Mouse (Mus musculus) midbrain, embryonic 14.5 days (tissue): ENCODE data around the gene E4f1. TPM values are rescaled to one million over a fixed set of nuclear protein-coding genes. Genes with fewer than 3 reads are reported as not detected.

Source experiments
- ATAC-seq: fragments of 200-750 bp; cut with Nextera tagmentation; 2 replicates; pipeline ENCODE4 v1.8.0; 2017; ENCODE audit warnings: moderate number of reproducible peaks, moderate library complexity; ENCODE audit not compliant: low FRiP score, low TSS enrichment
- DNase-seq: peaks from one replicate; pipeline ENCODE4 v3.0.0-alpha.2; 2015
- H3K27ac ChIP-seq: fragments of 300-500 bp; sonication (generic); replicated peaks from 2 replicates; pipeline ENCODE4 v1.5.1; 2014; ENCODE audit warnings: mild to moderate bottlenecking, low read depth, low read length, moderate library complexity
- H3K27me3 ChIP-seq: fragments of 300-500 bp; sonication (generic); 2 replicates; pipeline ENCODE4 v1.6.1; 2014; ENCODE audit warnings: low read length, control low read depth, mixed read lengths; ENCODE audit not compliant: control insufficient read depth, insufficient read depth
- H3K36me3 ChIP-seq: fragments of 300-500 bp; sonication (generic); 2 replicates; pipeline ENCODE4 v1.6.1; 2014; ENCODE audit warnings: low read length, control low read depth; ENCODE audit not compliant: control insufficient read depth, insufficient read depth
- H3K4me1 ChIP-seq: fragments of 300-500 bp; sonication (generic); 2 replicates; pipeline ENCODE4 v1.6.1; 2014; ENCODE audit warnings: mild to moderate bottlenecking, antibody characterized with exemption, low read length, control low read depth; ENCODE audit not compliant: control insufficient read depth, insufficient read depth
- H3K4me2 ChIP-seq: fragments of 300-500 bp; sonication (generic); 2 replicates; pipeline ENCODE4 v1.6.1; 2014; ENCODE audit warnings: mild to moderate bottlenecking, low read length, moderate library complexity
- H3K4me3 ChIP-seq: fragments of 300-500 bp; sonication (generic); replicated peaks from 2 replicates; pipeline ENCODE4 v1.5.1; 2014; ENCODE audit warnings: low read depth, low read length
- H3K9ac ChIP-seq: fragments of 300-500 bp; sonication (generic); replicated peaks from 2 replicates; pipeline ENCODE4 v1.6.1; 2014; ENCODE audit warnings: mild to moderate bottlenecking, low read length, moderate library complexity
- H3K9me3 ChIP-seq: fragments of 300-500 bp; sonication (generic); 2 replicates; pipeline ENCODE4 v1.6.1; 2016; ENCODE audit warnings: low read length, control low read depth, mixed read lengths; ENCODE audit not compliant: control insufficient read depth
- WGBS: fragments of 180-500 bp; shearing (Covaris S2); extraction: QIAGEN DNeasy Blood & Tissue Kit; methylation state at CpG from one replicate; pipeline ENCODE4 v1.1.7; 2014; 5-methylcytosine and 5-hydroxymethylcytosine counted together
- polyA plus RNA-seq: library from polyadenylated mRNA; unstranded; fragments of >200 nt; fragmentation: Nextera tagmentation; extraction: Ambion mirVana; gene quantifications from 2 replicates; pipeline ENCODE4 v1.2.1, GENCODE M21; 2014

E4f1 gene
- polyA plus RNA-seq, 1 experiment from 2014 or later = 22.7 TPM

- 91% methylated on average over 14 of the region's 14 CpGs for WGBS
- Histone ChIP-seq H3K9me3 (no peaks in the 10 kb centered on the region), H3K27me3 (no peaks in the 10 kb centered on the region), H3K27ac (no peak overlapping the region), H3K4me3 (no peak overlapping the region), H3K4me1 (no peaks in the 10 kb centered on the region), H3K36me3 (peaks cover 90% of the 10 kb centered on the region), H3K9ac (no peak overlapping the region), H3K4me2 (no peak overlapping the region)
- DNase-seq = no peak
- ATAC-seq = no peak
These were observed 28.0 kb downstream of the E4f1 start for GRCm38 (mm10) chr17:24442107-24442506.

DNA sequence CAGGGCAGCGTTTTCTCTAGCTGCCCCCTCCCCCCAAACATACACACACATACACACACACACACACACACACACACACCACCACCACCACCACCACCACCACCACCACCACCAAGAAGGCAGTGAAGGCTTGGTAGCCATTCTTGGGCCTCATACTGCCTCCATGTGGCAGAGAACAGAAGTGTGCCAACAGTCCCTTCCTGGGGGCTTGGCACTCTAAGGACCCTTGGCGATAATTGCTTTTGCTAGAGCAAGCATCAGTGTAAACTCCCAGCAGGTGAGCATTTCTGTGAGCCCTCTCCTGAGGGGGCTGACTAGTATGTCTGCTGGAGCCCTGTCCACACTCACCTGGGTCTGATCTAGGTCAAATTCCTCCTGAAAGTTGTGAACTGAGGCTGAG lies 29.0 kb downstream of the E4f1 start:
- 47% methylated on average over 2 of the region's 2 CpGs for WGBS
- DNase-seq (peak; percentile 13), ATAC-seq (no peak)
- Histone ChIP-seq H3K36me3 (peaks cover 83% of the 10 kb centered on the region), H3K4me1 (no peaks in the 10 kb centered on the region), H3K4me2 (no peak overlapping the region), H3K27me3 (no peaks in the 10 kb centered on the region), H3K9me3 (no peaks in the 10 kb centered on the region), H3K27ac (no peak overlapping the region), H3K9ac (no peak overlapping the region), H3K4me3 (no peak overlapping the region)

GRCm38 (mm10) chr17:24440377-24440776 lies 29.7 kb downstream of the E4f1 start:
- H3K4me3 ChIP-seq = no peak overlapping the region
- ATAC-seq (no peak), DNase-seq (no peak)
- H3K9ac ChIP-seq = no peak overlapping the region
- no peaks in the 10 kb centered on the region for H3K4me1 ChIP-seq
- H3K27ac ChIP-seq = no peak overlapping the region
- H3K9me3 ChIP-seq = no peaks in the 10 kb centered on the region
- no peaks in the 10 kb centered on the region for H3K27me3 ChIP-seq
- 92% methylated on average over 8 of the region's 8 CpGs for WGBS
- H3K4me2 ChIP-seq = no peak overlapping the region
- peaks cover 80% of the 10 kb centered on the region for H3K36me3 ChIP-seq

DNA sequence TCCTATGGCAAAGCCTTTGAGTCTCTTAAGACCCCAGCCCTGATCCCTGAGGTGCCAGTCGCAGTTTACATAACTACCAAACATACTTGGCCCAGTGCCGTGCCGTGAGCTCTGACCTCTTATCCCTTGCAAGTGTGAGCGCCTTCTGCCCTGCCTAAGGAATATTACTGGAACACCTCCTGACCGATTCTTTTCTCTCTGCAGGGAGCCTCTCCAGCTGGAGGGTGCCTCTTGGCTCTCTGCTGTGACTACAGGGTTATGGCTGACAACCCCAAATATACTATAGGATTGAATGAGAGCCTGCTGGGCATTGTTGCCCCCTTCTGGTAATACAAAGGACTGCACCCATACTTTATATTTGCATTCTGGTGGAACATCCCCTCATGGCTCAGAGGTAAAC lies 33.1 kb downstream of the E4f1 start:
- Histone ChIP-seq H3K4me3 (no peak overlapping the region), H3K36me3 (peaks cover 59% of the 10 kb centered on the region), H3K4me1 (no peaks in the 10 kb centered on the region), H3K4me2 (no peak overlapping the region), H3K9ac (no peak overlapping the region), H3K27me3 (no peaks in the 10 kb centered on the region), H3K27ac (no peak overlapping the region), H3K9me3 (no peaks in the 10 kb centered on the region)
- DNase-seq (peak; percentile 79), ATAC-seq (no peak; the same call in 1 of the 2 replicates)
- 72% methylated on average over 5 of the region's 5 CpGs for WGBS

GRCm38 (mm10) chr17:24429201-24429983 lies 40.7 kb downstream of the E4f1 start:
- Histone ChIP-seq H3K4me2 (no peak overlapping the region), H3K4me3 (no peak overlapping the region), H3K27me3 (no peaks in the 10 kb centered on the region), H3K36me3 (peaks cover 12% of the 10 kb centered on the region), H3K9ac (no peak overlapping the region), H3K27ac (0 out of 2 replicates have a peak overlapping the region, but pooled peaks have one; percentile 5), H3K9me3 (no peaks in the 10 kb centered on the region), H3K4me1 (0 out of 2 replicates have a peak, but pooled peaks cover 4% of the 10 kb centered on the region)
- ATAC-seq (no peak), DNase-seq (no peak)
- WGBS = 78% methylated on average over 14 of the region's 14 CpGs

GRCm38 (mm10) chr17:24427170-24427557 lies 42.9 kb downstream of the E4f1 start:
- WGBS = 5% methylated on average over 8 of the region's 8 CpGs
- H3K4me2 ChIP-seq = peak overlapping the region; percentile 70
- H3K9ac ChIP-seq = peak overlapping the region; percentile 87; the same call in 1 of the 2 replicates
- H3K4me1 ChIP-seq = 0 out of 2 replicates have a peak, but pooled peaks cover 4% of the 10 kb centered on the region
- peak overlapping the region; percentile 57 for H3K4me3 ChIP-seq
- ATAC-seq = no peak
- H3K27ac ChIP-seq = peak overlapping the region; percentile 26; the same call in 1 of the 2 replicates
- DNase-seq = no peak
- H3K9me3 ChIP-seq = no peaks in the 10 kb centered on the region
- peaks cover 31% of the 10 kb centered on the region for H3K36me3 ChIP-seq
- H3K27me3 ChIP-seq = no peaks in the 10 kb centered on the region

GRCm38 (mm10) chr17:24426471-24427169 lies 43.5 kb downstream of the E4f1 start, which contains the start of gene Eci1:
Gene Eci1, plus strand, starts transcription at chr17:24426641.
- under 1% methylated on average over 48 of the region's 48 CpGs for WGBS
- H3K4me1 ChIP-seq = 0 out of 2 replicates have a peak, but pooled peaks cover 4% of the 10 kb centered on the region
- H3K27me3 ChIP-seq = no peaks in the 10 kb centered on the region
- peak within 1 kb of the TSS; percentile 57 for H3K4me3 ChIP-seq
- DNase-seq (peak; percentile 90), ATAC-seq (peak; percentile 94)
- peaks cover 37% of the 10 kb centered on the region for H3K36me3 ChIP-seq
- peak within 1 kb of the TSS; percentile 87 for H3K9ac ChIP-seq
- peak within 1 kb of the TSS; percentile 91 for H3K27ac ChIP-seq
- no peaks in the 10 kb centered on the region for H3K9me3 ChIP-seq
- peak within 1 kb of the TSS; percentile 70 for H3K4me2 ChIP-seq

DNA sequence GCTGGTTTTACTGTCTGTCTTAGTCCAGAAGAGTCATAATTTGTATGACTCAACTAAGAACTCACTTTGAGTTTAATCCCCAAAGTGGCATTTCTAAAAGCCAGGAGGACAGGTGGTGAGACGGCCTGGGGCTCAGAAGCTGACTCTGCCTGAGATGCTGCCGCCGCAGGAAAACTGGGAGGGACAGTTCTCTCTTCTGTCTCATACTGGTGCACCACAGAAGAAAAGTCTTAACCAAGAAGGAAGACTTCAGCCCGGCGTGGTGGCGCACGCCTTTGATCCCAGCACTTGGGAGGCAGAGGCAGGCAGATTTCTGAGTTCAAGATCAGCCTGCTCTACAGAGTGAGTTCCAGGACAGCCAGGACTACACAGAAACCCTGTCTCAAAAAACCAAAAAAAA lies 44.2 kb downstream of the E4f1 start:
- no peak for ATAC-seq

More for the DNA sequence above, 44.2 kb downstream of the E4f1 start:
- Histone ChIP-seq H3K4me1 (0 out of 2 replicates have a peak, but pooled peaks cover 4% of the 10 kb centered on the region), H3K36me3 (peaks cover 44% of the 10 kb centered on the region), H3K4me2 (peak overlapping the region; percentile 70), H3K9me3 (no peaks in the 10 kb centered on the region), H3K4me3 (no peak overlapping the region), H3K27me3 (no peaks in the 10 kb centered on the region), H3K9ac (no peak overlapping the region), H3K27ac (peak overlapping the region; percentile 91)
- no peak for DNase-seq
- 90% methylated on average over 7 of the region's 7 CpGs for WGBS
